Mouse (Mus musculus) brain, adult 2 months (tissue): ENCODE measurements around the gene Fem1a.

ENCODE experiments used
- DNase-seq: peaks from one replicate; pipeline ENCODE4 v3.0.0; 2011; ENCODE audit warnings: low read depth, low spot score

Fem1a gene

DNA sequence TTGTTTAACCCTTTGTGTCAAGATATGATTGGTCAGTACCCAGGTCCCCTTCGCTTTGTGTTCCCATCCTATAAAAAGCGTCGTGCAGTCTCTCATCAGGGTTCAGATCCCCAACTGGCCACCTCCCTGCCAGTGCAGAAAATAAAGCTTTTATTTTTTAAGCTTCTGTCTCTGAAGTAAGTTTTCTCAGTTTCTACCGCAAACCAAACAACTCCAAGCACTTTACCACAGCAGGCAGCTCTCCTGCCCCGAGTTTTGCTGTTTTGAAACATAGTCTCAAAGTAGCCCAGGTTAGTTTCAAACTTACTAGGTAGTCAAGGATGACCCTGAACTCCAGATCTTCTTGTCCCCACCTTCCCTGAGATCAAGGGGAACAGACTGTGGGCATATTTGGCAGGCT lies 21.7 kb downstream of the Fem1a start:
- DNase-seq, result no peak

DNA sequence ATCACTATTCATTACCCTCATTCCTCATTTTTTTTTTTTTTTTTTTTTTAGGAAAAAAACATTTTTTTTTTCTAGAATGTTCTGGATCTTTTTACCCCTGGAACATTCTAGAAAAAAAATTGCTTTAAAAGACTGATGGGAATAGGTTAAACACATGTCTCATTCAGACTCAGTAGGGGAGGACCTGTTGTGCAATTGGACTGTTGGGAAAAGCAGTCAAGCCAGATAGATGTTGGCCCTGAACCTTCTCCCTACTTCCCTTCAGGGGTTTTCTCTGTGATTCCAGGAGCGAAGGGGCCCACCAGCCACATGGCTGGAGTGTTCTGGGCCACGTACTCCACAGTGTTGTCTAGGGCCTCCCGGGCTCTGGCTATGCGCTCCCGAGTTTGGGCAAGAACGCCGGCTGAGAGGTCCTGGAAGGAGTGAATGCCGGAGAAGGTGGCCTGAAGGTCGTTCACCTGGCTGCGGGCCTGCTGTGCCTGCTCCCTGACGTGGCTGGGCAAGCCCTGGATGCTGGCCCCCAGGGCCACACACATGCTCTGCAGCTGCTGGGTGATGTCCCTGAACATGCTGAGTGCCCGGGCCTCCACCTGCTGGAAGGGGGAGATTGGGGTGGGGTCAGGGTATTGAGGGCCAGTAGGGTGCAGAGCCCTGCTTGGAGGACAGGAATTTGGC lies 23.0 kb downstream of the Fem1a start:
- no peak for DNase-seq

DNA sequence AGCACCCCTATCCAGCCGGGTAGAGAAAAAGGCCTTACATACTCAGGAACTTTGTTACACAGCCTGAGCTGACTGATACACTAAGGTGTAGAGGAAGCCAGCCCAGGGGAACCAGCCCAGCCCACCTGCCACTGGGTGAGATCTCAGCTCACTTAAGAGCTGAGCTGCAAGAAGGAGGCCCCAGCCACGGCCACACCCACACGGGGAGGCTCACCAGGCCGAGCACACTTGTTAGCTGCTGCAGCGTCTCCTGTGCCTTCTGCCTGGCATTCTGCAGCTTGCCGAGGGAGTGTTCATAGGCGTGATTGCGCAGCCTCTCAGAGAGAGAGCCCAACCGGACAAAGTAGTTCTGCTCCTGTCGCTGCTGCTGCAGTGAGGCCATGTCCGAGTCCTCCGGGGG lies 24.6 kb downstream of the Fem1a start:
- no peak for DNase-seq

GRCm38 (mm10) chr17:56282802-56283201 lies 26.2 kb downstream of the Fem1a start:
- peak; percentile 91 for DNase-seq

GRCm38 (mm10) chr17:56283316-56283715 lies 26.7 kb downstream of the Fem1a start:
- DNase-seq, result peak; percentile 85

- no peak for DNase-seq
Observed at GRCm38 (mm10) chr17:56285995-56286394, 29.4 kb downstream of the Fem1a start.

DNA sequence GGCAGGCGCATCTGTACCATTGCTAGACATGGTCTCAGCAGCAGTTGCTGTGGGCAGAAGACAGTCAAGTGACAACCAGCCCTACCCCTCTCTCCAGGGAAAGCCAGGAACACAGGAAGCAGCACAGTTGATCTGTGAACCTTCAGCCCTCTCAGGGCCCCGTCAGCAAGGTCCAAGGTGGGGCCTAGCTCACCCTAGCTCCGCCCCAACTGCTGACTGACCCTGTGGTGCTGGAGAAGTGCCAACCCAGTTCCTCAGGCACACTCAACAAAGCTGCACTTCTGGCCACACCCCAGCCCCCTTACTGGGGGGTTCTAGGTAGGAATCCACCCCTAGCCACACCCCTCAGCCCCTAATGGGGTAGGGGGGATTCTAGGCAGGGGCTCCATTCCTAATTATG lies 31.2 kb downstream of the Fem1a start:
- DNase-seq, result no peak

DNA sequence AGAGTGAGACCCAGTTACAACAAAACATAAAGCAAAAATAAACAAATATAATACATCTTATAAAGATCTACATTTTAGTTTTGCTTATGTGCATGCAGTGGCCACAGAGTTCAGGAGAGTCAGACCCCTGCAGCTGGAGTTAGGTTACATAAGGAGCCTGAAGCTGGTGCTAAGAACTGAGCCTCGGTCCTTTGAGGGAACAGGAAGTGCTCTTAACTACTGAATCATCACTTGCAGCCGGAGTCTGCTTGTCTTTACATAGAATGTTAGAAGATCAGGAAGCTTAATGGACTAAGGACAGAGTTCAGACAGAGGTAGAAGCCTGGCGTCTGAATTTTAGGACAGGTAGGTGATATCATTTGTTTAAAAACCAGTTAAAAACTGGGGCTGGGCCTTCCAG lies 32.3 kb downstream of the Fem1a start:
- DNase-seq, result no peak

GRCm38 (mm10) chr17:56289371-56290331 lies 33.0 kb downstream of the Fem1a start:
- no peak for DNase-seq

GRCm38 (mm10) chr17:56290388-56291170 lies 34.0 kb downstream of the Fem1a start:
- peak; percentile 69 for DNase-seq

DNA sequence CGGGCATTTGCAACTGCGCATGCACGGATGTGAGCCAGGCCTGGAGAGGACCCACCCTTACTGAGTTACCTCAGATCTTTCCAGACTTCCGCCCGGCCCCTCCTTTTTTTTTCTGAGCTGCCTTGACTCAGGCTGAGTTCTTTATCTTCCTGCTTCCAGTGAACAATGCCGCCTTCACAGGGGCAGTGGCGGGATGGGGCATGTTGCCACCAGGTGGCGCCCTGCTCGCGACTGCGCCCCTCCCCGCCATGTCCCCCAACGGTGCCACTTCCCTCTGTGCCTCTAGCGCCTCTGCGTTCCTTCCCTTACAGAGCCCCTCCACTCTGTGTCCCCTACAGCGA lies 34.5 kb downstream of the Fem1a start:
- DNase-seq, result peak; percentile 82

DNA sequence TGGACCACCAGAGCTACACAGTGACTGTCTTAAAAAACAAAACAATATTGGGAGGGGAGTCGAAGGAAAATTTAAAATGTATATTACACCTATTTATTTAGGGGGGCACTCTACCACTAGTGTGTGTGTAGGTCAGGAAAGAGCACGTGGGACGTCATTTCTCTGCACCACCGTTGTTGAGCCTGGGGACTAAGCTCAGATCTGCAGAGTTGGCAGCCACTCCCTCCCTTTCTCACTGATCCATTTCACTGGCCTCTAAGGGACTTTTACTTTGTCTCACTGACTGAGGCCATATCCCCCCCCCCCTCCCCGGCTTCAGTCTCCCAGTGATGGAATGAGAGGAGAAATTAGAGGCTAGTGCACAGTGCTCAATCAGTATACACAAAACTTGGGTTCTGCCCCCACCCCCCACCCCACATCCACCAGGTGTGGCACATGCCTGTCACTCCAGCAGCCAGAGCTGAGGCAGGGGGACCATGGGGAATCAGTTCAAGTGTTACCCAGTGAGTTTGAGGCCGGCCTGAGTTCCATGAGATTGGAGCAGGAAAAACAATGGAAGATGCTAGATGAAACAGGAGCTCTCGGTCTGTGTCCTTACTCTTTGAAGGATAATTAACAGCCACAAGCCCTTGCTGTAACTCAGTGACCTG lies 35.3 kb downstream of the Fem1a start:
- DNase-seq, result no peak

- DNase-seq, result no peak
Observed at GRCm38 (mm10) chr17:56292531-56293222, 36.1 kb downstream of the Fem1a start, which contains the start of gene Plin3. TSS of gene Plin3 (minus strand) at chr17:56292873.

GRCm38 (mm10) chr17:56293291-56293690 lies 36.7 kb downstream of the Fem1a start:
- DNase-seq, result no peak

DNA sequence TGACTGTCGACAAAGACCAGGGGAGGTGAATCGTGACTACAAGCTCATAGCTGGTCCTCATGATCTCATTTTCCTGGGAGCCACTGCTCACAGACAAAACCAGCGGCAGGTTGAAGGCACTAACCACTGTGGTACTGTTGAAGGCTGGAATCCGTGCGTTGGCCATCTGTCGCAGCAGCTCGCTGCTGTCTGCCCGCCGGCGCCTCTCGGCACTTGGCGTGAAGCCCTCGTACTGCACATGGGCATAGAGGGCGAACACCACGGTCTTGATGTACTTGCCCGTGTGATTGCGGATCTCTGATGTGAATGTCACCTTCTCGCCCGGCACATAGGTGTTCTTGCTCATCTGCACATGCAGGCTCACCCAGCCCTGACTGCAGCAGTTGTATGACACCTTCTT lies 37.6 kb downstream of the Fem1a start:
- peak; percentile 76 for DNase-seq

- DNase-seq, result no peak
Observed at GRCm38 (mm10) chr17:56296201-56296600, 39.6 kb downstream of the Fem1a start.

GRCm38 (mm10) chr17:56298238-56298637 lies 41.6 kb downstream of the Fem1a start:
- no peak for DNase-seq

- DNase-seq, result no peak
Observed at GRCm38 (mm10) chr17:56300186-56300585, 43.6 kb downstream of the Fem1a start, which contains the start of gene Arrdc5. TSS of gene Arrdc5 (minus strand) at chr17:56300286.

DNA sequence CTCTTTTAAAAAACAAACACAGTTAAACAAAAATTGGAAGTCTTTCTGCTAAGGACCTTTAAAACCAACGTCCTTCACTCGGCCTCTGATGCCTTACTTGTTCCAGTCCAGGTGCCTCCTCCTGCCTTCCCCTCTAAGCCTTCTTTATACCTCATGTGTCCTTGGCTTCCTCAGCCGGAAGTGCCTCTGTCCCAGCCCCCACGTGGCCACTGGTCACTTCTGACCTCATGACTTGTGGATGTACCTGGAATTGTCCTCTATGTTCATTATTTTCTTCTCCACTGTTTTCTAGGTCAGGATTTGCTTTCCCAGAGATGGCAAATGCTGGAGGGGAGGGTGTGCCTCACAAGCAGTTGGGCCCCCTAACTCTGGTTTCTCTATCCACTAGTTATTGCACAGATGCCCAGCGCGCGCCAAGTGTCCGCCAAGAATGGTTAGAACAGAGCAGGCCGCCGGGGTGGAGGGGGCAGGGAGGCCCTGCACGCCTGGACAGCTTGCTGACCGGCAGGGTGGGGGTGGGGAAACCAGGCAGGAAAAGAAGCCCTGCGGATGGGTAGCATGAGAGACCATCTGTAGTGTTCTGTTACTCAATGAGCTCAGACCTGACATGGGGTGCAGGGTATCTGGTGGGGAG lies 45.9 kb downstream of the Fem1a start:
- no peak for DNase-seq

- no peak for DNase-seq
Observed at GRCm38 (mm10) chr17:56303160-56303846, 46.7 kb downstream of the Fem1a start, which contains the start of gene Uhrf1. TSS of gene Uhrf1 (plus strand) at chr17:56303321.
